Mouse (Mus musculus): ENCODE data around the gene Clic1. TPM values are rescaled to one million over a fixed set of nuclear protein-coding genes. Genes with fewer than 3 reads are reported as not detected.
A peak's percentile ranks its signal among the peaks of the same experiment; 100 is the strongest.

Gene Clic1
- polyA plus RNA-seq, 1 experiment from 2014 or later, result 205 TPM

DNA sequence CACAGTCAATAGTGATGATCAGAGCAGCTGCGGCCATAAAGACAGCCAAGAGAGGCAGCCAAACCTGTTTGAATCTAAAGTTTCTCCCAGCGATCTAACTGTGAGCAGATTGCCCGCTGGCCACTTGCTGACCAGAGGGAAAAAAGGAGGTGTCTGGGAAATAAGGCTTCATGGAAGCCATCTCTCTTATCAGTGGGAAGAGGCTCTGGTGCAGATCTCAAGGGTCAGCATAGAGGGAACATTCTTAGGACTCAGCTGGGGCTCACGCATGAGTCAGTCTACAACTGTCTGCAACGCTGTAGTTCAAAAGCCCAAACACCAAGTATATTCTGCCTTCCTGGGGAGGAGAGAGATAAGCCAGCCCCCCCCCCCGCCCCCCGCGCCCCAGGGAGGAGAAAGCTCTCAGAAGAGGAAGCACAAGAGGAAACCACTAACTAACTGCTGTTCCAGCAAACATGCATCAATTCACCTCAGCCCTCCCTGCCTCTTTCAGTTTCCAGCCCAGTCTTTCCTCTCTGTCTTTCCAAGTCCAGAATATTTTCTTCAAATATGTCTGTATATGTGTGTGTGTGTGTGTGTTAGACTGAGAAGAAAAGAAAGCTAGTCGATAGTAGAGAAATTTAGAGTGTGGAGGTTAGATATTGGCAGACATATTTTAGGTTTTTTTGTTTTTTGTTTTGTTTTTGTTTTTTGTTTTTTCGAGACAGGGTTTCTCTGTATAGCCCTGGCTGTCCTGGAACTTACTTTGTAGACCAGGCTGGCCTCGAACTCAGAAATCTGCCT is 1.4 kb upstream of the Clic1 start:
- Histone ChIP-seq H3K9ac (no peak overlapping the region), H3K4me2 (replicated peaks) (no peak overlapping the region), H3K9me3 (no peaks in the 10 kb centered on the region), H3K27me3 (no peaks in the 10 kb centered on the region), H3K4me3 (no peak overlapping the region), H3K27ac (peak overlapping the region; percentile 58), H3K4me1 (peaks cover 43% of the 10 kb centered on the region), H3K36me3 (peaks cover 11% of the 10 kb centered on the region)
- ATAC-seq (ENCODE audit: insufficient number of reproducible peaks, insufficient read depth, low FRiP score, low TSS enrichment), result no peak
- 40% methylated on average over 11 of the region's 11 CpGs for WGBS

DNA sequence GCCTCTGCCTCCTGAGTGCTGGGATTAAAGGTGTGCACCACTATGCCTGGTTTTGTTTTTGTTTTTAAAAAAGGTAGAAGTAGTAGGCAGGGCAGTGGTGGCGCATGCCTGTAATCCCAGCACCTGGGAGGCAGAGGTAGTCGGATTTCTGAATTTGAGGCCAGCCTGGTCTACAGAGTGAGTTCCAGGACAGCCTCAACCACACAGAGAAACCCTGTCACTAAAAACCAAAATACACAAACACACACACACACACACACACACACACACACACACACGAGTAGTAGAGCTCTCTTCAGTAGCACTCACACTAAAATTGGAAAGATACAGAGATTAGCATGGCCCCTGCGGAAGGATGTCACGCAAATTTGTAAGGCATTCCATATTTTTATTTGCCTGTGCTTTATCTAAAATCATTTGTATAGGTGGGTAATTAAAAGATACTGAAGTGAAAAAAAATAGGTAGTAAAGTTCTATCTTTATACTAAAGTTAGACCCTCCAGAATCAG is 780 bp upstream of the Clic1 start:
- H3K4me1 ChIP-seq, result peaks cover 43% of the 10 kb centered on the region
- H3K4me3 ChIP-seq, result no peak overlapping the region; the same call in 1 of the 2 replicates
- no peaks in the 10 kb centered on the region for H3K27me3 ChIP-seq
- H3K36me3 ChIP-seq, result peaks cover 18% of the 10 kb centered on the region
- peak overlapping the region; percentile 92 for H3K4me2 ChIP-seq (replicated peaks)
- no peaks in the 10 kb centered on the region for H3K9me3 ChIP-seq
- H3K9ac ChIP-seq, result 0 out of 2 replicates have a peak overlapping the region, but pooled peaks have one; percentile 83
- 73% methylated on average over 5 of the region's 5 CpGs for WGBS
- no peak for ATAC-seq (ENCODE audit: insufficient number of reproducible peaks, insufficient read depth, low FRiP score, low TSS enrichment)
- peak overlapping the region; percentile 98 for H3K27ac ChIP-seq

GRCm38 (mm10) chr17:35050126-35050750 is 472 bp downstream of the Clic1 start:
- under 1% methylated on average over 27 of the region's 27 CpGs for WGBS
- Histone ChIP-seq H3K4me2 (replicated peaks) (peak overlapping the region; percentile 92), H3K9ac (peak overlapping the region; percentile 83), H3K36me3 (peaks cover 27% of the 10 kb centered on the region), H3K4me3 (peak overlapping the region; percentile 62), H3K27me3 (no peaks in the 10 kb centered on the region), H3K27ac (peak overlapping the region; percentile 98), H3K4me1 (peaks cover 43% of the 10 kb centered on the region), H3K9me3 (no peaks in the 10 kb centered on the region)
- ATAC-seq (ENCODE audit: insufficient number of reproducible peaks, insufficient read depth, low FRiP score, low TSS enrichment), result peak; percentile 9; the same call in 1 of the 2 replicates

DNA sequence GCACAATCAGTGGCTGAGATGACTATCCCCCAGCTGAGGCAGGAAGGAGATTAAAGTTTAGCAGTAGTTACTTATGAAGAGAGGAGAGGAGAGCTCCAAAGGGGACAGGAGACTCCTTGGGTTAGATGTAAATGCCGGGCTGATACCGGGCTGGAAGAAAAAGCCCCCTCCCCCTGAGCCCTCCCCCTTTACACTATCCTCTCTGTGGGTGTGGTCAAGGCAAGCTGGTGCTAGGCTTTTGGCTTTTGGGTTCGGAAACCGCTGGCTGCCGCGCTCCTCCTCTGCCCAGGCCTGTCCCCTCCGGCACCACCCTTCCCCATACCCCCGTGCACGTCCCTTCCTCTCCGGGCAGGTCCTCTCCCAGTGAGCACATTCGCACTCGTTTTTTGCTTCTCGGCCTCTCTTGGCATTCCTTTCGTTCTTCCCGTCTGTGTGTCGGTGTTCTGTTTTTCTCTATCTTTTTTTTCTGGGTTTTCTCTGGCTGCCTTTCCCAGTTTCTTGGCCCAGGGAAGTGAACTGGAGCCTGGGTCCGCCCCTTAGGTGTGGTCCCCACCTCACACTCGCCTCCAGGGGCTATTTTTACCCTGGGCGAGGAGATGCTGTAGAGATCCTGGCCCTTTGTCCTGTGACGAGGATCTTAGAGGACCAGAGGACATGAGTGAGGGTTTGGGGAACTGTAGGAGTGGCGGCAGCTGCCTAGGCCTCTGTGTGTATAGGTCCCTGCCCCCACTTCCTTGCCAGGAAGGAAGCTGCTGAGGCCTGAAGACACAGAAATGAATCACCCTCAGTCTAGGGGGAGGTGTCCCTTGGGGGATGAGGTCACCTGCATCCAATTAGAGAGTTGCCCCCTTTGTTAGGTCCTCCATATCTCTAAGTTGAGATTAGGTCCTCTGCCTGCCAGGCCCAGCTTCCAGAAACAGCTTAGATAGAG is 1.7 kb downstream of the Clic1 start:
- Histone ChIP-seq H3K4me2 (replicated peaks) (peak overlapping the region; percentile 92), H3K9me3 (no peaks in the 10 kb centered on the region), H3K4me3 (peak overlapping the region; percentile 62), H3K27me3 (no peaks in the 10 kb centered on the region), H3K27ac (peak overlapping the region; percentile 98), H3K36me3 (peaks cover 37% of the 10 kb centered on the region), H3K9ac (peak overlapping the region; percentile 83), H3K4me1 (peaks cover 43% of the 10 kb centered on the region)
- no peak for ATAC-seq (ENCODE audit: insufficient number of reproducible peaks, insufficient read depth, low FRiP score, low TSS enrichment)
- 1% methylated on average over 18 of the region's 21 CpGs for WGBS

DNA sequence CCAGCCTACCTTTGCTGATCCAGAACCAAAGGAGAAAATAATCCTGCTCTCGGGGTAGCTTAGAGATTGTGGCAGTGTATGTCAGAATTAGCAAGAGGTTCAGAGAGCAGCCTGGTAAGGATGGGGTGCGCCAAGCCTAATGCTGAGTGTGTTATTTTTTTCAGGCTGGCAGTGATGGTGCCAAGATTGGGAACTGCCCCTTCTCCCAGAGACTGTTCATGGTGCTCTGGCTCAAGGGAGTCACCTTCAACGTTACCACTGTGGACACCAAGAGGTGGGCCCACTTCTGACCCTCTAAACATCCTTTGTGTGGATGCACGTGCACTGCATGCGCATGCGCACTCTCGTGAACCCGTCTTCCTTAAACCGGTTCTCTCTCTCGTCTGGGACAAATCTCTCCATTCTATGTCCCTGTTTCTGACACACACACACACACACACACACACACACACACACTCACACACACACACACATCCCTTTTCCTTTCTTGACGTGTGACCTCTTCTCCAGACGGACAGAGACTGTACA is 2.6 kb downstream of the Clic1 start:
- Histone ChIP-seq H3K9me3 (no peaks in the 10 kb centered on the region), H3K4me3 (peak overlapping the region; percentile 62), H3K4me1 (peaks cover 37% of the 10 kb centered on the region), H3K27ac (peak overlapping the region; percentile 98), H3K9ac (peak overlapping the region; percentile 83), H3K4me2 (replicated peaks) (peak overlapping the region; percentile 92), H3K36me3 (peaks cover 40% of the 10 kb centered on the region), H3K27me3 (no peaks in the 10 kb centered on the region)
- 75% methylated on average over 12 of the region's 12 CpGs for WGBS
- no peak for ATAC-seq (ENCODE audit: insufficient number of reproducible peaks, insufficient read depth, low FRiP score, low TSS enrichment)

DNA sequence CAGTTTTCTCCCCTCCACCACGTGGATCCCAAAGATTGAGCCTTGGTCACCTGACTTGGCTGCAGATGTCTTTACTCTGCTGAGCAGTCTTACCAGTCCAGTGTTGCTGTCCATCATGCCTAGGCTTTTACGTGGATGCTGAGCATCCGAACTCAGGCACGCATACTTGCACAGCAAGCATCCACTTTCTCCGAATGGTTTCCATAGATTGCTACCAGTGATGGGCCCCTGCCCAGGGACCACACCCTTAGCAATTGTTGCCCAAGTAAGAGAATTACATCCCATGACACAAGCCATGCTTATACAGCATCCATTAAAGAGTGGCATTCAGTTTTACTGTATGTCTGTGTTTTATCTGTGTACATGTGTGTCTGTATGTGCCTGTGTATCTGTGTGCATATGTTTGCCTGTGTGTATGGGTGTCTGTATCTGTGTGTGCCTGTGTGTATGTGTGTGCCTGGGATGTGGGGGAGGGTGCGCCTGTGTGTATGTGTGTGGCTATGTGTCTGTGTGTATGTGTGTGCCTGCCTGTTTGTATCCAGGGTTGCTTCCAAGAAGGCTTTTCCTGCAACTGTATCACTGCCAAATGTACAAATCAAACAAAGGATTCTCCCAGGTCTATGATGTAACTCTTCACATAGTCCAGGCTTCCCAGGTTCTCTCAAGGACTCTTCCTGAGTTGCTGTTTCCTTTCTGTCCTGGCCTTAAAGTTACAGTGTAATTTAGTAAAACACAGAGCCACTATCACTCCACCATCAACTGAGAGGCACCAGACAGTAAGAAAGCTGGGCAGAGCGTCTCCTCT is 6.1 kb downstream of the Clic1 start:
- Histone ChIP-seq H3K9ac (no peak overlapping the region), H3K36me3 (peaks cover 52% of the 10 kb centered on the region), H3K27me3 (no peaks in the 10 kb centered on the region), H3K4me2 (replicated peaks) (no peak overlapping the region), H3K9me3 (no peaks in the 10 kb centered on the region), H3K27ac (no peak overlapping the region), H3K4me3 (no peak overlapping the region), H3K4me1 (peaks cover 25% of the 10 kb centered on the region)
- WGBS, result 91% methylated on average over 7 of the region's 7 CpGs
- no peak for ATAC-seq (ENCODE audit: insufficient number of reproducible peaks, insufficient read depth, low FRiP score, low TSS enrichment)

DNA sequence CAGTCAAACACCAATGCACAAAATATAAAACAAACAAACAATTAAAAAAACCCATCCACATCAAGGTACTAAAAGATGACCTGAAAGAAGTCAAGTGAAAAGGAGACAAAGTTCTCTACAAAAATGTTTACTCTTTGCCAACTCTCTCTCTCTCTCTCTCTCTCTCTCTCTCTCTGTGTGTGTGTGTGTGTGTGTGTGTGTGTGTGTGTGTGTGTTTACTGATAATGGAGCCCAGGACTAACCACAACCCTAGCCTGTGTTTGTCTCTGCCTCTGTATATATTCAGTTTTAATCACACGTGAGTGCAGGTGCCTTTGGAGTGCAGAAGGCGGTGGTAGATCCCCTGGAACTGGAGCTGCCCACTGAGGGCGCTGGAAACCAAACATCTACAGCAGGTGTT is 7.3 kb downstream of the Clic1 start:
- no peak overlapping the region for H3K27ac ChIP-seq
- no peak overlapping the region for H3K4me2 ChIP-seq (replicated peaks)
- 69% methylated on average over 3 of the region's 3 CpGs for WGBS
- ATAC-seq (ENCODE audit: insufficient number of reproducible peaks, insufficient read depth, low FRiP score, low TSS enrichment), result no peak
- H3K9me3 ChIP-seq, result no peaks in the 10 kb centered on the region
- peaks cover 63% of the 10 kb centered on the region for H3K36me3 ChIP-seq
- H3K4me3 ChIP-seq, result no peak overlapping the region
- H3K9ac ChIP-seq, result no peak overlapping the region
- H3K27me3 ChIP-seq, result no peaks in the 10 kb centered on the region
- H3K4me1 ChIP-seq, result peaks cover 21% of the 10 kb centered on the region

- Histone ChIP-seq H3K4me2 (replicated peaks) (peak overlapping the region; percentile 98; the same call in 1 of the 2 replicates), H3K27ac (0 out of 2 replicates have a peak overlapping the region, but pooled peaks have one; percentile 96)
Observed at GRCm38 (mm10) chr17:35058316-35058715, 8.6 kb downstream of the Clic1 start.

GRCm38 (mm10) chr17:35058911-35059892 is 9.4 kb downstream of the Clic1 start, which contains the start of gene Ddah2:
Gene Ddah2 (plus strand): TSS chr17:35059035.
- peak; percentile 86 for ATAC-seq (ENCODE audit: insufficient number of reproducible peaks, insufficient read depth, low FRiP score, low TSS enrichment)
- Histone ChIP-seq H3K27me3 (0 out of 2 replicates have a peak, but pooled peaks cover 10% of the 10 kb centered on the region), H3K9ac (peak within 1 kb of the TSS; percentile 86), H3K4me1 (peaks cover 15% of the 10 kb centered on the region), H3K4me3 (peak within 1 kb of the TSS; percentile 83), H3K4me2 (replicated peaks) (peak within 1 kb of the TSS; percentile 98), H3K27ac (peak within 1 kb of the TSS; percentile 96), H3K9me3 (no peaks in the 10 kb centered on the region), H3K36me3 (peaks cover 59% of the 10 kb centered on the region)
- WGBS, result 1% methylated on average over 57 of the region's 57 CpGs

More at GRCm38 (mm10) chr17:35058316-35058715, 8.6 kb downstream of the Clic1 start:
- Histone ChIP-seq H3K9me3 (no peaks in the 10 kb centered on the region), H3K4me1 (peaks cover 13% of the 10 kb centered on the region), H3K36me3 (peaks cover 63% of the 10 kb centered on the region), H3K27me3 (0 out of 2 replicates have a peak, but pooled peaks cover 3% of the 10 kb centered on the region), H3K9ac (no peak overlapping the region), H3K4me3 (peak overlapping the region; percentile 83; the same call in 1 of the 2 replicates)
- WGBS, result 67% methylated on average over 9 of the region's 9 CpGs
- no peak for ATAC-seq (ENCODE audit: insufficient number of reproducible peaks, insufficient read depth, low FRiP score, low TSS enrichment)
